Mouse (Mus musculus) myocyte (in vitro differentiated cells): Measurements from ENCODE around the gene Creb3.

ENCODE experiments used
- POLR2A ChIP-seq: IDR thresholded peaks from one replicate; pipeline ENCODE4 v1.6.1; 2011; ENCODE audit warnings: low read depth, mild to moderate bottlenecking, control low read depth, moderate library complexity; ENCODE audit not compliant: insufficient read length
- TCF12 ChIP-seq: IDR thresholded peaks from one replicate; pipeline ENCODE4 v1.6.1; 2011; ENCODE audit warnings: mild to moderate bottlenecking, control low read depth; ENCODE audit not compliant: poor library complexity, insufficient read depth, severe bottlenecking

DNA sequence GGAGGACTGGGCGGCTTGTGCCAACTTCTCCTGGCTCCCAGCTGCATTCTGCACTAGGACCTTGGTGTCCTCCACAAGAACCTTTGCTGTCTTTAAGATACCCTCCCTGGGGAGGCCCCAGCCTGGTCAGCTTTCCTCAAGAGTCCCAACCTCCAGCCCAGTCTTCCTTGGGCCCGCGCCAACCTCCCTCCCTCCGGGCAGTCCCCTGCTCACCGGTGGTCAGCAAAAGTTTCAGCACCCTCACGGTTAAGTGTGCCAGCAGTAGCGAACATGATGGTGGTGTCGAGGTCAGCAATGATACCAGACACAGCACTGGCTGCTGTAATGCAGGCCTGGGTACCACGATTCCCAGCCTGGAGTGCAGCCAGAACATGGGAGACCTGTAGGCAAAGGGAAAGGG, 26.1 kb upstream of the Creb3 start:
- no peak for TF ChIP-seq POLR2A
- TF ChIP-seq TCF12 = no peak
